Mouse (Mus musculus) T-helper 17 cell (primary cell): ENCODE measurements around the gene Qpctl.

Source experiments
- in situ Hi-C, 2 experiments: fragments of 300-600 bp; cut with MboI, MseI; formaldehyde crosslinking; loops; 1 replicate in 1 of 2; 2 replicates in 1 of 2; pipeline ENCODE4 v1.15.1; 2025; ENCODE audit warnings: high pct_unique_total_duplicates in 2 of 2

Qpctl gene

DNA sequence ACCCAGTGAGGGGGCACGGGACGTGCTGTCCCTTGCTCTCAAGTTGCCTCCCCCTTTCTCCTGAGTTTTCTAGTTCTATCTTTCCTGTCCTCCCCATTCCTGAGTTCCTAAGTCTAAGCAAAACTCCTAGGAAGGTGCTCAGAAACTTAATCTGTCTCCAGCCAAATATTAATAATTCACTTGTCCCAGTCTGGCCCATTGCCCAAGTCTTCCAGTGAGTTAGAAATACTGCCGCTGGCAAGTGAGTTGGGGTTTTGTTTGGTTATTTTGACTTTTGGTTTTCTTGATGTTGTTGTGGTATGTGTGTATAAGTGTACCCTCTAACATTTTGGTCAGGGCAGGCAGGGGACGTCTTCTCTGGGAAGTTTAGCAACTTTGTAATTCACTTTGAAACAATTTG, 27.4 kb downstream of the Qpctl start:
- in situ Hi-C loops = no loop called here

DNA sequence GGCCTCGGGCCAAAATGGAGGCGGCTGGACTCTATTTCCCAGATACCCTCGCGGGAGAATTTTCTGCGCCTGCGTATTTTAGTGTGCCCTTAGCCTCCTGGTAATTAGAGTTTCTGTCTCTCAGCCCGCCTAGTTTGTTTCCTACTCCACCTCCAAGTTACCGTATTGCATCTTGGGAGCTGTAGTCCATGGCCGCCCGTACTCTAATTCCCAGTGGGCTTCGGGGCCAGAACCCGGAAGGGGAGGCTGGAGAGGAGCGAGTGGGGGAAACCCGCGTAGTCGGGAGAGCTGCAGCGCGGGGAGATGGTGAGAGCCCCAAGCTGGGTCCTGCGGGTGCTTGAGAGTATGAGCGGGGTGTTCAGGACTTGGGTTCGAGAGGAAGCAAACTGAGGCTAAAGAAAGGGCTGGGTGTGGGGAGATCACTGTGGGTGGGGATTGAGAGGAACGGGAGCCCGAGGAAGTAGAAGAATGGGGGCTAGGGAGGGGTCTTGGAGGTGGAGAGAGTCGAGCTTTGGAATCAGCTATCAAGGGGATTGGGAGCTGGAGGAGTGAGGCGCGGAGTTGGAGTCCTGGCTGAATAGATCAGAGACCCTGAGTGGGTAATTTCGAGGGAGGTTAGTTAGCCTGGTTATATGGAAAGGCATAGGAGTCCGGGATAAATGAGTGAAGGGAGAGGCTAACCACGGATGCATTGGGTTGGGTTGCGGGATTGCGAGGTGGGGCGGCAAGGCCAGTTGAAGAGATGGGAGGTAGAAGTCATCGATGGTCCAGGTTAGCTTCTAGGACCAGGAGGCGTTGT, 29.3 kb downstream of the Qpctl start, which contains the start of gene Fbxo46:
TSS of gene Fbxo46 (plus strand) at position 229 of the 799 bp plus-strand sequence.
- in situ Hi-C loops = no loop called here

DNA sequence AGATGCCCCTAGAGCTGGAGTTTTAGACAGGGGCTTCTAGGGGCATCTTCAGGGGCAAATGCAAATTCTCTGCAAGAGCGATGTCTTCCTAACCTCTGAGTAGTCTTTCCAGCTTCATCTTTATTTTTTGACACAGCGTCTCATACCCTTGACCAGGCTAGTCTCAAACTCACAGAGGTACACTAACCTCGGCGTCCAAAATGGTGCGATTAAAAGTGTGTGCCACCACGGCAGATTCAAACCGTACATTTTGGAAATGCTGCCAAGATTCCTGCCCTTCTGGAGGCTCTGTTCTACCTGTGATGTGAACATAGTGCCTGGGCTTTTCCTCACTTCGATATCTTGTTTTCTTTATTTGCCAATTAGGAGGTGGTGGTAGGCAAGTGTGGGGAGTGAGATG, 30.0 kb downstream of the Qpctl start:
- in situ Hi-C loops = no loop called here

DNA sequence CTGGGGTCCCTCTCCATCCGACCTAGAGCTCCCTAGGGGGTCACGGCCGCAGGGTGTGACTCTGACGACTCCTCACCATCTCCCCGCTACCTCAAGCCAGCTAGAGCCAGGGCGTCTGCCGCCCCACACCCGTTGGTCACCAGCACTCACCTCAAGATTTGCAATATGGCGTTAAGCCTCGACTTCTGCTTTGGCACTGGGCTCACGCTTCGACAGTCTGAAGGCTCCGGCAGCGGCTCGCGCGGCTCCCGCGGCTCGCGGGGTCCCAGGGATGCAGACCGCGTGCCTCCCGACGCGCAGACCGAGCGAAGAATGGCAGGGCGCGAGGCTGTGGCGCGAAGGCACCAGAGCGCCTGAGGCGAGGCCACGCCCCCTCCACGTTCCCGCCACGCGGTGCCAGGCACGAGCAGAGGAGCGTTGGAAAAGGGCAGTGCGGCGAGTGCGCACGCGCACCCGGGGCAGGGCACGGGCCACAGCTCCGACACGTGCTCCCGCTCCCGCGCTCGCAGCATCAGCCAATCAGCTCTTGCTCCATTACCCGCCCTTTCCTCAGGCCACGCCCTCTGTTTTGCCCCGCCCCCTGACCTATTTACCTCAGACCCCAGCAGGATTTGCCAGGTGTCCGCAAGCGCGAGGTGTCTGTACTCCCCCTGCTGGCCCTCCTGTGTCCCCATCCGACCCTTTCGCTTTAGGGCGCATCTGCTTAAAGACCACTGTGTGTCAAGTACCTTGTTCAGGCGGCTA, 30.9 kb downstream of the Qpctl start, which contains the start of gene Gm4969:
TSS of gene Gm4969 (minus strand) at position 341 of the 744 bp plus-strand sequence.
- in situ Hi-C loops = no loop called here

DNA sequence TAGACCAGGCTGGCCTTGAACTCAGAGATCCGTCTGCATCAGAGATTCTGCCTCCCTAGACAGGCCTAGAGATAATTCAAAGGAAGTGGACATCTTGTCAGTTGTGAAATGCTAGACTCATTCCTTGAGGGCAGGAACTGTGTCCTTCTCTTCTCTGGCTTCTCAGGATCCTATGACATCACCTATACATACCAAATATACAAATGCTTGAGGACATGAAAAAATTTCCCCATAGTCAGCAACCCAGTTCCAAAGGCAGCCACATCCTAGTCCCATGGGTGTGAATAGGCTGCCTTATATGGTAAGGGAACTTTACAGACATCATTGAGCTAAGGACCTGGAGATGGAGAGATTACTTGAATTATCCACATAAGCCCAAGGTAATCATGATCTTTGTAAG, 39.5 kb downstream of the Qpctl start:
- in situ Hi-C loops = no loop called here

DNA sequence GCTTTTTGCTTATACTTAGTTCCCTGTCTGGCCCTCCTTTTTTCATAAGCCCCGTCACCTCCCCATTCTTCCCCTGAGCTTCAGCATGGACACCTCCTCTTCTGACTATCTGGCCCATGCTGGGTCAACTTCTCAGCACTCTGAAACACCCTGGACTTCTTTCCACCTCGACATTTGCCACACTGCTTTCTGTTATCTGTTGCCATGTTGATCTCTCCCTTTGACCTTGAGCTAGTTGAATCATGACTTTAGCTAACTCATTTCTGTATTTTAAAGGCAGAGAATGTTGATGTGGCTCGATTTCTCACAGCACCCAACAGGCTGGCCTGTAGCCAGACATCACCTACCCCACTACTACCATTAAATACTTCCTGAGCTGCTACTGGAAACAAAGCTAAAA, 41.7 kb downstream of the Qpctl start:
- in situ Hi-C loops = no loop called here

DNA sequence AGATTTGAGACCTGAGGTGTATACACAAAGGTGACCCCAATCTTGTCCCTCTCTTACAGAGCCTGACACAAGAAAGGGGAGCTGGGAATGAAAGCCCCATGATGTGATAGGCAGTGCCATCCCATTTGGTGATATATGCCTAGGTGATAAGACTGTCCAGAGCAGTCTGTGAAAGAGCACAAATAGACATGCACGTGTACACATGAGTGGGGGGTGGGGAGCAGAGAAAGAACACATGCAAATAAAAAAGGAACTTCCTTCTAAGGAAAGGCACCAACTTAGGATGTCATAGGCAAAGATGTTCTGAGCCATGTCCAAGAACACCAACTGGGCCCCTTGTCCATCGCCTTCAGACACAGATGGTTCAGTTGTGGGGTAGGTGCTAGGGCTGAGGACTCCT, 44.6 kb downstream of the Qpctl start:
- in situ Hi-C loops = no loop called here

DNA sequence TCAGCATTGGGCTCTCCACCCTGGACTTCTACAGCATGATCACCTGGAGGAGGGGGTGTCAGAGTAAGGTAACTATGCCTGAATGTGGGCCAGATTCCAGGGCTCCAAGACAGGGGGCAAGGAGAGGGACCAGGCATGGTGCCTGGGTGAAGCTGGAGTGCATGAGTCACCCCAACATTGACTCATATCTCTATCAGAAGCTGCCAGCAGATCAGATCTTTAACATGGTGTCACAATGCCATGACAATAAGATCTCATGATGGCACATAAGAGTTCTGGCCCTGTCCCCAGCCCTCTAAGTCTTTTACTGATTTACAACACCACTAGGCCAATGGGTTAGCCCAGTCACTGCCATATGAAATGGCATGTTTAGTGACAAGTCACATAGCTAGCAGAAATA, 45.4 kb downstream of the Qpctl start:
- in situ Hi-C loops = no loop called here

DNA sequence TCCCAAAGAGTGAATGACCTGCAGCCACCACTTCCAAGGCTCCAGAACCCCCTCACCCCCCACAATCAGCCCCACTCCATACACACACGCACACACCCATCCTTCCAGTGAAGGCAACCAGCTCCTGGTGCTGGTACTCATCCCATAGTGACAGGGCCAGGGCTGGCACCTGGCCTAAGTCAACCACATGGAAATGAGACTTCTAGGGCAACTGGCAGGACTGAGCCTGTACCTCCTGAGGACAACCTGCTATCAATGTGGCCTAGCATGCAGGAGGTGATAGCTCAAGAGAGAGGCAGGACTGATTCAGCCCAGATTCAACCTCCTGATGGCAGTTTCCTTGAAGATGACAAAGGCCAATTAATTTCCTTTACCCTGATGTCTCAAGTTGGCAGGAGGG, 48.8 kb downstream of the Qpctl start:
- in situ Hi-C loops = no loop called here

DNA sequence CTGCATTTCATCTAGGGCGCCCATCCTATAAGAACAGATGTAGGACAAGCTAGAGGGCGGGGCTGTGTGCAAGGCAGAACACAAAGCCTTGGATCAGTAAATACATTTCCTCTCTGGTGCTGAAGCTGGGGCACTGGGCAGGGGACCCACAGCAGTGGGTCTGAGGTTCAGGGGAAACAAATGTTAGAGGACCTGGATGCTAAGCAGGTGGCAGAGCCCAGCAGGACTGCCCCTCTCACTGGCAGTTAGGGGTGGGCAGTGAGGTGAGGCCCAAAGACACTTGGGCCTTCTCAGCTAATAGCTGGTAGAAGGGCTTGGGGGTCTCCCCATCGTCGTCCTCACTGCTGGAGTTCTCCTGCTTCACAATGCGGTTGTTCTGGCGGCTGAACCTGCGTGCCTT, 50.3 kb downstream of the Qpctl start:
- in situ Hi-C loops = no loop called here

DNA sequence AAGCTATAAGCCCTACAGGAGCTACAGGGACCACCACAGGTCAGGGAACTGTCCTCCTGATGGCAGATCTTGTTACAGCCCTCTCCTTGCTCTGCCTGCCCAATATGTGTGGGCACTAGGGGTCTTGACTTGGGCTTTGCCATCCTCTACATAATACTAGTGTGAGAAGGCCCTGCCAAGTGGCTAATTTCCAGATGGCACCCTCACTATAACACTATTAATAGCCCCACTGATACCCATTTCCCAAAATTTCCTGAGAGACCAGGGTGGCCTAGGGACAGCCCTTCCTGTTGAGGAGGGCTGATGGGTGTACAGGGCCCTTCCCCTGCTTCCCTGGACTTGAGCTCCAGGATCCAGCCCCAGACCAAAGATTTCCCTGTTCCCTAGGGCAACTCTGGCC, 51.2 kb downstream of the Qpctl start:
- in situ Hi-C loops = no loop called here

DNA sequence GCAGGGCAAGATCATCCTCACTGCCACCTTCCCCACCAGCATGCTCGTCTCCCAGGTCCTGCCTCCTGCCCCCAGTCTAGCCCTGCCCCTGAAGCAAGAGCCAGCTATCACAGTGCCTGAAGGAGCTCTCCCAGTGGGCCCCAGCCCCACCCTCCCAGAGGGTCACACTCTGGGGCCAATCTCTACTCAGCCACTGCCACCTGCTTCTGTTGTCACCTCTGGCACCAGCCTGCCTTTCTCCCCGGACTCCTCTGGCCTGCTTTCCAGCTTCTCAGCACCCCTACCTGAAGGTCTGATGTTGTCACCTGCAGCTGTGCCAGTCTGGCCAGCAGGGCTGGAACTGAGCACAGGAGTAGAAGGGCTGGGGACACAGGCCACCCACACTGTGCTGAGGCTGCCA, 51.9 kb downstream of the Qpctl start:
- in situ Hi-C loops = no loop called here

DNA sequence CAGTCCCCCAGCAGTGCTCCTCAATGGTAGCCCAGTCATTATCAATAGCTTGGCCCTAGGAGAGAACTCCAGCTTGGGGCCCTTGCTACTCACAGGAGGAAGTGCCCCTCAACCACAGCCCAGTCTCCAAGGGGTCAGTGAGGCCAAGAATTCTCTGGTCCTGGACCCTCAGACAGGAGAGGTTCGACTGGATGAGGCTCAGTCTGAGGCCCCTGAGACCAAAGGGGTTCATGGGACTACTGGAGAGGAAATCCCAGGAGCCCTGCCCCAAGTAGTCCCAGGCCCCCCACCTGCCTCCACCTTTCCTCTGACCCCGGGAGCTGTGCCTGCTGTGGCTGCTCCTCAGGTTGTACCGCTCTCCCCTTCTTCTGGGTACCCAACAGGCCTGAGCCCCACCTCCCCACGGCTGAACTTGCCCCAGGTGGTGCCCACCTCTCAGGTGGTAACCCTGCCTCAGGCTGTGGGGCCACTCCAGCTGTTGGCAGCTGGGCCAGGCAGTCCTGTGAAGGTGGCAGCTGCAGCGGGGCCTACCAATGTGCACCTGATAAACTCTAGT, 52.6 kb downstream of the Qpctl start:
- in situ Hi-C loops = no loop called here

DNA sequence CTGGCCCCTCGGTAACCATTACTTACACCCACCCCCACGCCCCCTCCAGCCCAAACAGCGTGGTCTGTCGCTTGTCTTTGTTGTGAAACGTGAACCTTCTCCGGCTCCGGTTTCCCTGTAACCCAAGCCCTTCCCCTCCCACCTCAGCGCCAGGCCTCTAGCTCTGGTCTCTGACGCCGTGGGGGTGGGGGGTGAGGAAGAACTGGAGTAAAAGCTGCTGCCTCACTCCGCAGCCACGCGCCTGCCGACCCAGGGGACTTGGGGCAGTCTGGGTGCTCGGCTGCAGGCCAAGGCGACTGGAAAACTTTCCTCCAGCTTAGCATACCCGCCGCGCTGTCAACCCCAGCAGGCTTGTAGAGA, 53.4 kb downstream of the Qpctl start:
- in situ Hi-C loops = no loop called here

DNA sequence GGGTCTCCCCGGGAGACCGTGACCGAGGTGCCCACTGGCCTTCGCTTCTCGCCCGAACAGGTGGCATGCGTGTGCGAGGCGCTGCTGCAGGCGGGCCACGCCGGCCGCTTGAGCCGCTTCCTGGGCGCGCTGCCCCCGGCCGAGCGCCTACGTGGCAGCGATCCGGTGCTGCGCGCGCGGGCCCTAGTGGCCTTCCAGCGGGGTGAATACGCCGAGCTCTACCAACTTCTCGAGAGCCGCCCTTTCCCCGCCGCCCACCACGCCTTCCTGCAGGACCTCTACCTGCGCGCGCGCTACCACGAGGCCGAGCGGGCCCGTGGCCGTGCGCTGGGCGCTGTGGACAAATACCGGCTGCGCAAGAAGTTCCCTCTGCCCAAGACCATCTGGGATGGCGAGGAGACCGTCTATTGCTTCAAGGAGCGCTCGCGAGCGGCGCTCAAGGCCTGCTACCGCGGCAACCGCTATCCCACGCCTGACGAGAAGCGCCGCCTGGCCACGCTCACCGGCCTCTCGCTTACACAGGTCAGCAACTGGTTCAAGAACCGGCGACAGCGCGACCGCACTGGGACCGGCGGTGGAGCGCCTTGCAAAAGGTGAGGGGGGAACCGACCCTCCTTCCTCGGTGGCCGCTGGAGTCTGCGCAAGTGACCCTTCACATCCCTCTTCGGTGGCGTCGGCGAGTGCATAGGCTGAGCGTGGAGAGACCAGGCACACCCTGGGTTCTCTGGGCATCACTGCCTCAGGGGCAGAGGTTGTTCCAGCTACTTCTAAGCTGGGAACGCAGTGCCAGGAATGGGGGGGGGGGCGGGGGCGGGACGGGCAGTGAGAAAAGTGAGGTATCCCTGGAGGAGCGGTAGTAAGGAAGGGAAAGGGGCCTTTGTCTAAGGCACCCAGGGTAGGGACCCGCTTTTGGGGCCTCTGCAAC, 54.0 kb downstream of the Qpctl start:
- in situ Hi-C loops = no loop called here

DNA sequence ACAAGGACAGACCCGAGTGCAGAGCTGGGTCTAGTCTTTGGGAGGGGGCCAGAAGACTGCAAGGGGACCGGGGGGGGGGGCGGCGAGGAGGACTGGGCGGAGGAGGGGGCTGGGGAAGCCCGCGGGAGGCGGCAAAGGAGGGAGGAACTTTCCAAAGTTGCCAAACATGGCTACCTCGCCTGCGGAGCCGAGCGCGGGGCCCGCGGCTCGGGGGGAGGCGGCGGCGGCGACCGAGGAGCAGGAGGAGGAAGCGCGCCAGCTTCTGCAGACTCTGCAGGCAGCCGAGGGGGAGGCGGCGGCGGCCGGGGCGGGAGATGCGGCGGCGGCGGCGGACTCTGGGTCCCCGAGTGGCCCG, 54.6 kb downstream of the Qpctl start, which contains the start of gene Six5:
TSS of gene Six5 (plus strand) at position 124 of the 355 bp plus-strand sequence.
- in situ Hi-C loops = no loop called here

DNA sequence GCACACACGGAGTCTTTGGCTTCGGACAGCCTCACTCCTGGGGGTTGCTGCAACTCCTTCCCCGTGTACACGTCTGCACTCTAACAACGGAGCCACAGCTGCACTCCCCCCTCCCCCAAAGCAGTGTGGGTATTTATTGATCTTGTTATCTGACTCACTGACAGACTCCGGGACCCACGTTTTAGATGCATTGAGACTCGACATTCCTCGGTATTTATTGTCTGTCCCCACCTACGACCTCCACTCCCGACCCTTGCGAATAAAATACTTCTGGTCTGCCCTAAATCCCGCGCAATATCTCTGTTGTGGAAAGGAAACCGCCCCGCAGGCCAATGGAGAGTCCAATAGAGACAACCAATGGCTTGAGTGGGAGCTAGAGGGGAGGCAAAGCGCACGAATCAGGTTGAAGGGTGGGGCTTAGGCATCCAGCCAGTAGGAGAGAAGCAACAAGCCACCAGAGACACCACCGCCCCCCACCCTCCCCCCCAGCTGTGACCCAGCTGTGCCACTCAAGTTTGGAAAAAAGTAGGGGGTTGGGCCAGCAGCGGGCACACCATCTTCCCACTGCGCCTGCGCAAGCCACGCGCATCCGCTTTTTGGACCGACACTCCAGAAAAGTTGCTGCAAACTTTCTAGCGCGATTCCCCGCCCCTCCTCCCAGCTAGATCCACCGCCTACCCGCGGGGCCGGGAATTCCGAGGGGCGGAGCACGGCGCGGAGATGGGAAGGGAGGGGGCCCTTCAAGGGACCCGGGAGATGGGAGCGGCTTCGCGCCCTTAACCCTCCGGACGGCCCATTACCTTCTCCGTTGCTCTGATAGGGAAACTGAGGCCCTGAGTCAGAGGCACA, 55.3 kb downstream of the Qpctl start:
- in situ Hi-C loops = no loop called here

DNA sequence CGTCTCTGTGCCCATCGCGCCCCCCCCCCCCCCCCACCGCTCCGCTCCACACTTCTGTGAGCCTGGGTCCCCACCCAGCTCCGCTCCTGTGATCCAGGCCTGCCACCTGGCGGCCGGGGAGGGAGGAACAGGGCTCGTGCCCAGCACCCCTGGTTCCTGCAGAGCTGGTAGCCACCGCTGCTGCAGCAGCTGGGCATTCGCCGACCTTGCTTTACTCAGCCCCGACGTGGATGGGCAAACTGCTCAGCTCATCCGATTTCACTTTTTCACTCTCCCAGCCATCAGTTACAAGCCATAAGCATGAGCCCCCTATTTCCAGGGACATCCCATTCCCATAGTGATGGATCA, 55.9 kb downstream of the Qpctl start:
- in situ Hi-C loops = no loop called here

DNA sequence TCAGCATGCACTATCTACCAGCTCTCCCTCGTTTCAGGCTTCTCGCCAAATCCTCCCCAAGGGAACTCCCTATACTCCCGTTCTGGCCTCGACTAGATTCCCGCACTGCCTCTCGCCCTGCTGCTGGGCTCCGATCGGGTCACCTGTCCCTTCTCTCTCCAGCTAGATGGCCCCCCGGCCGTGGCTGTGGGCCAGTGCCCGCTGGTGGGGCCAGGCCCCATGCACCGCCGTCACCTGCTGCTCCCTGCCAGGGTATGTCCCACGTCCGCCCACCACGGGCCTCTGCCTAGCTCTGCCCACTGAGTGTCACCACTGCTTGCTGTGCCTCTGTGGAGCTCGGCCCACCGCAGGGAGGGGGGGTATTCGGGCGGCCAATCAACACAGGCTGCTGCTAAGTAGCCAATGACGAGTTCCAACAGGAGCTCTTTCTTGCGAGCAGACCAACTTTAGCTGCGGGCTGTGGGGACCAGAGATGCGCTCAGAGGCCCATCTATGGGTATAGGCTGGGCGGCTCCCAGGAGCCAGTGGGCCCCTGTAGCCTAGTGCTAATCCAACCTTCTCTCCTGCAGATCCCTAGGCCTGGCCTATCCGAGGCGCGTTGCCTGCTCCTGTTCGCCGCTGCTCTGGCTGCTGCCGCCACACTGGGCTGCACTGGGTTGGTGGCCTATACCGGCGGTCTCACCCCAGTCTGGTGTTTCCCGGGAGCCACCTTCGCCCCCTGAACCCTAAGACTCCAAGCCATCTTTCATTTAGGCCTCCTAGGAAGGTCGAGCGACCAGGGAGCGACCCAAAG, 56.5 kb downstream of the Qpctl start:
- in situ Hi-C loops = no loop called here

DNA sequence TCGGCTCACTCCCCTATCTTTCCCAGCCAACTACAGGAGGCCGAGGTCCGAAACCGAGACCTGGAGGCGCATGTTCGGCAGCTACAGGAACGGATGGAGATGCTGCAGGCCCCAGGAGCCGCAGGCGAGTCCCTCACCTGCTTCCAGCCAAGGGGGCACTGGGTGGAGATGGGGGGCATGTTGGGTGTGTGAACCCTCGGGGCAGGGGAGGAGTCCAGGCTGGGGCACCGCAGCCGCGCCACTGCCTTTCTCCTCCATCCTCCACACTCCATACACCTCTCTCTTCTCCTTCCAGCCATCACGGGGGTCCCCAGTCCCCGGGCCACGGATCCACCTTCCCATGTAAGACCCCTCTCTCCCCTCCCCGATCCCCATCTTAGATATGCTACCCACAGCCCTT, 57.2 kb downstream of the Qpctl start:
- in situ Hi-C loops = no loop called here
